Mouse (Mus musculus): ENCODE data around the gene Gm9048. TPM values are rescaled to one million over a fixed set of nuclear protein-coding genes. Genes with fewer than 3 reads are reported as not detected.

The Gm9048 gene
- polyA plus RNA-seq (2014; fragmentation: Illumina TruSeq; extraction: RNeasy Lipid Tissue Mini Kit (QIAGEN cat#74804); ENCODE audit: insufficient read depth, low read depth, low replicate concordance), result not detected

DNA sequence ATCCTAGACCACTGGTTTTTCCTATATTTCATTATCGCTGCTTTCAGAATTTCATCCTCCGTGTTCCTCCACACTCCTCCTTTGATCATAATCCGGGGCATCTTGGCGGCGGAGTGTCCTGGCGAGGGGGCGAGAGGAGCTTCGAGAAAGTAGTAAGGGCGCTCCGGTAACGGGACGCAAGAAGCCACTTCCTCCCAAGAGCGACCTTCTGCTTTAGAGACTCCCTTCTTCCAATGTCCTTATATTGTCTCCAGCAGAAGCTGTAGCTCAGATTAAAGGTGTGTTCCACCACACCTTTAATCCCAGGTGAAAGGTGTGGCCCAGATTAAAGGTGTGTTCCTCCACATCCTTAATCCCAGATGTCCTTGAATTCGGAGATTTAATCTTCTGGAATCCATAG lies at the start of gene Gm9048:
Gene Gm9048 (minus strand): TSS at position 101 of the 400 bp plus-strand sequence.

GRCm38 (mm10) chr10:118354005-118354404 lies 5.5 kb upstream of the Gm9048 start, which contains the start of gene Gm9049:
Gene Gm9049 (minus strand): TSS chr10:118354105.

DNA sequence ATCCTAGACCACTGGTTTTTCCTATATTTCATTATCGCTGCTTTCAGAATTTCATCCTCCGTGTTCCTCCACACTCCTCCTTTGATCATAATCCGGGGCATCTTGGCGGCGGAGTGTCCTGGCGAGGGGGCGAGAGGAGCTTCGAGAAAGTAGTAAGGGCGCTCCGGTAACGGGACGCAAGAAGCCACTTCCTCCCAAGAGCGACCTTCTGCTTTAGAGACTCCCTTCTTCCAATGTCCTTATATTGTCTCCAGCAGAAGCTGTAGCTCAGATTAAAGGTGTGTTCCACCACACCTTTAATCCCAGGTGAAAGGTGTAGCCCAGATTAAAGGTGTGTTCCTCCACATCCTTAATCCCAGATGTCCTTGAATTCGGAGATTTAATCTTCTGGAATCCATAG lies 5.3 kb downstream of the Gm9048 start, which contains the start of gene Gm9046:
Gene Gm9046 (minus strand): TSS at position 101 of the 400 bp plus-strand sequence.

DNA sequence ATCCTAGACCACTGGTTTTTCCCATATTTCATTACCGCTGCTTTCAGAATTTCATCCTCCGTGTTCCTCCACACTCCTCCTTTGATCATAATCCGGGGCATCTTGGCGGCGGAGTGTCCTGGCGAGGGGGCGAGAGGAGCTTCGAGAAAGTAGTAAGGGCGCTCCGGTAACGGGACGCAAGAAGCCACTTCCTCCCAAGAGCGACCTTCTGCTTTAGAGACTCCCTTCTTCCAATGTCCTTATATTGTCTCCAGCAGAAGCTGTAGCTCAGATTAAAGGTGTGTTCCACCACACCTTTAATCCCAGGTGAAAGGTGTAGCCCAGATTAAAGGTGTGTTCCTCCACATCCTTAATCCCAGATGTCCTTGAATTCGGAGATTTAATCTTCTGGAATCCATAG lies 10.7 kb downstream of the Gm9048 start, which contains the start of gene Gm9045:
Gene Gm9045 (minus strand): TSS at position 101 of the 400 bp plus-strand sequence.

GRCm38 (mm10) chr10:118332308-118332707 lies 16.2 kb downstream of the Gm9048 start, which contains the start of gene Gm9044:
Gene Gm9044 (minus strand): TSS chr10:118332408.

GRCm38 (mm10) chr10:118326869-118327268 lies 21.6 kb downstream of the Gm9048 start, which contains the start of gene Gm9040:
Gene Gm9040 (minus strand): TSS chr10:118326969.

Other genes with a start within 250 kb of the Gm9048 start
- 8.1 TPM for gene Mdm1, start 206.9 kb downstream of the Gm9048 start, polyA plus RNA-seq (2014; fragmentation: Illumina TruSeq; extraction: RNeasy Lipid Tissue Mini Kit (QIAGEN cat#74804); ENCODE audit: insufficient read depth, low read depth, low replicate concordance)
- not detected for gene Il22, start 143.7 kb downstream of the Gm9048 start, polyA plus RNA-seq (2014; fragmentation: Illumina TruSeq; extraction: RNeasy Lipid Tissue Mini Kit (QIAGEN cat#74804); ENCODE audit: insufficient read depth, low read depth, low replicate concordance)
- not detected for gene Gm32717, start 107.9 kb downstream of the Gm9048 start, polyA plus RNA-seq (2014; fragmentation: Illumina TruSeq; extraction: RNeasy Lipid Tissue Mini Kit (QIAGEN cat#74804); ENCODE audit: insufficient read depth, low read depth, low replicate concordance)
- gene Gm32802, start 90.0 kb downstream of the Gm9048 start, polyA plus RNA-seq (2014; fragmentation: Illumina TruSeq; extraction: RNeasy Lipid Tissue Mini Kit (QIAGEN cat#74804); ENCODE audit: insufficient read depth, low read depth, low replicate concordance), result not detected
- gene Iltifb, start 53.6 kb downstream of the Gm9048 start, polyA plus RNA-seq (2014; fragmentation: Illumina TruSeq; extraction: RNeasy Lipid Tissue Mini Kit (QIAGEN cat#74804); ENCODE audit: insufficient read depth, low read depth, low replicate concordance), result not detected
- not detected for gene Gm9040, start 21.7 kb downstream of the Gm9048 start, polyA plus RNA-seq (2014; fragmentation: Illumina TruSeq; extraction: RNeasy Lipid Tissue Mini Kit (QIAGEN cat#74804); ENCODE audit: insufficient read depth, low read depth, low replicate concordance)
- not detected for gene Gm9044, start 16.3 kb downstream of the Gm9048 start, polyA plus RNA-seq (2014; fragmentation: Illumina TruSeq; extraction: RNeasy Lipid Tissue Mini Kit (QIAGEN cat#74804); ENCODE audit: insufficient read depth, low read depth, low replicate concordance)
- not detected for gene Gm9045, start 10.8 kb downstream of the Gm9048 start, polyA plus RNA-seq (2014; fragmentation: Illumina TruSeq; extraction: RNeasy Lipid Tissue Mini Kit (QIAGEN cat#74804); ENCODE audit: insufficient read depth, low read depth, low replicate concordance)
- not detected for gene Gm9046, start 5.4 kb downstream of the Gm9048 start, polyA plus RNA-seq (2014; fragmentation: Illumina TruSeq; extraction: RNeasy Lipid Tissue Mini Kit (QIAGEN cat#74804); ENCODE audit: insufficient read depth, low read depth, low replicate concordance)
- not detected for gene Gm9049, start 5.4 kb upstream of the Gm9048 start, polyA plus RNA-seq (2014; fragmentation: Illumina TruSeq; extraction: RNeasy Lipid Tissue Mini Kit (QIAGEN cat#74804); ENCODE audit: insufficient read depth, low read depth, low replicate concordance)
- 0.85 TPM for gene Ifng, start 92.4 kb upstream of the Gm9048 start, polyA plus RNA-seq (2014; fragmentation: Illumina TruSeq; extraction: RNeasy Lipid Tissue Mini Kit (QIAGEN cat#74804); ENCODE audit: insufficient read depth, low read depth, low replicate concordance)